Mouse (Mus musculus): ENCODE results near the gene Stra8. TPM values are rescaled to one million over a fixed set of nuclear protein-coding genes. Genes with fewer than 3 reads are reported as not detected.

Stra8 gene
- polyA plus RNA-seq (2012; rRNA removed), result not detected in 2 replicates

DNA sequence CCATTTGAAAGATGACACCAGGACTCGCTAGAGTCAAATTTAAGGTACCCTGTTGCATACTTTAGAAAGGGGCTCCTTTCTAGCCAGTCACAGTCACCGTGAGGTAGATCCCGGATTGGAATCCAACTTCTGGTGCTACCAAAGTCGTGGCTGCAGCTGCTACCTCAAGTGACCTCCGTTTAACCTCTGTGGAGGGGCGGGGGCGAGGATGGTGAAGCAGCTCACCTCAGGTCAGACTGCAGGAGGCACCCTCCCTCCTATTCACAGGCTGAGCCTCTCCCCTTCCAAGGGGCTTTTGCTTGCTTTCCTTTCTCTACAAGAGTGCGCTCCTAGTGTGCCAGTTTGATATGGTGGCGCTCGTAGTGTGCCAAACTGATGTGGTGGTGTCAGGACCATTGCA, at the start of gene Stra8:
Gene Stra8 (plus strand): TSS at position 208 of the 400 bp plus-strand sequence.
- Histone ChIP-seq H3K27ac (ENCODE audit: insufficient read depth, low read length) (no peak within 1 kb of the TSS), H3K27me3 (ENCODE audit: control insufficient read depth, insufficient read depth, low read length) (no peaks in the 10 kb centered on the region), H3K4me1 (ENCODE audit: control insufficient read depth, insufficient read depth, low read length) (no peaks in the 10 kb centered on the region), H3K4me3 (replicated peaks; ENCODE audit: insufficient read depth, low read depth, low read length) (no peak within 1 kb of the TSS)
- TF ChIP-seq POLR2A (IDR thresholded peaks at IDR 0.05; ENCODE audit: borderline replicate concordance, insufficient read depth, low read length) (no peak), CTCF (IDR thresholded peaks at IDR 0.05; ENCODE audit: borderline replicate concordance, insufficient read depth, low read depth, low read length) (no peak)
- 63% methylated on average over 10 of the region's 10 CpGs for WGBS
- DNase-seq, result no peak

GRCm38 (mm10) chr6:34870724-34871123, 49.2 kb upstream of the Stra8 start:
- no peak for DNase-seq
- Histone ChIP-seq H3K27ac (ENCODE audit: insufficient read depth, low read length) (no peak overlapping the region), H3K4me3 (replicated peaks; ENCODE audit: insufficient read depth, low read depth, low read length) (no peak overlapping the region), H3K4me1 (ENCODE audit: control insufficient read depth, insufficient read depth, low read length) (no peaks in the 10 kb centered on the region), H3K27me3 (ENCODE audit: control insufficient read depth, insufficient read depth, low read length) (no peaks in the 10 kb centered on the region)
- TF ChIP-seq CTCF (IDR thresholded peaks at IDR 0.05; ENCODE audit: borderline replicate concordance, insufficient read depth, low read depth, low read length) (no peak), POLR2A (IDR thresholded peaks at IDR 0.05; ENCODE audit: borderline replicate concordance, insufficient read depth, low read length) (no peak)
- 70% methylated on average over 5 of the region's 5 CpGs for WGBS

GRCm38 (mm10) chr6:34871929-34872328, 48.0 kb upstream of the Stra8 start:
- DNase-seq, result no peak
- Histone ChIP-seq H3K4me1 (ENCODE audit: control insufficient read depth, insufficient read depth, low read length) (no peaks in the 10 kb centered on the region), H3K27ac (ENCODE audit: insufficient read depth, low read length) (no peak overlapping the region), H3K27me3 (ENCODE audit: control insufficient read depth, insufficient read depth, low read length) (no peaks in the 10 kb centered on the region), H3K4me3 (replicated peaks; ENCODE audit: insufficient read depth, low read depth, low read length) (no peak overlapping the region)
- TF ChIP-seq CTCF (IDR thresholded peaks at IDR 0.05; ENCODE audit: borderline replicate concordance, insufficient read depth, low read depth, low read length), result no peak
- TF ChIP-seq POLR2A (IDR thresholded peaks at IDR 0.05; ENCODE audit: borderline replicate concordance, insufficient read depth, low read length), result no peak
- WGBS, result 86% methylated on average over 7 of the region's 7 CpGs

- WGBS, result 72% methylated on average over 10 of the region's 10 CpGs
- no peak overlapping the region for H3K4me3 ChIP-seq (replicated peaks; ENCODE audit: insufficient read depth, low read depth, low read length)
- H3K27me3 ChIP-seq (ENCODE audit: control insufficient read depth, insufficient read depth, low read length), result no peaks in the 10 kb centered on the region
- DNase-seq, result no peak
- no peak for TF ChIP-seq POLR2A (IDR thresholded peaks at IDR 0.05; ENCODE audit: borderline replicate concordance, insufficient read depth, low read length)
- no peak for TF ChIP-seq CTCF (IDR thresholded peaks at IDR 0.05; ENCODE audit: borderline replicate concordance, insufficient read depth, low read depth, low read length)
- H3K4me1 ChIP-seq (ENCODE audit: control insufficient read depth, insufficient read depth, low read length), result no peaks in the 10 kb centered on the region
- H3K27ac ChIP-seq (ENCODE audit: insufficient read depth, low read length), result no peak overlapping the region
Observed at GRCm38 (mm10) chr6:34872871-34873270, 47.1 kb upstream of the Stra8 start.

- no peaks in the 10 kb centered on the region for H3K27me3 ChIP-seq (ENCODE audit: control insufficient read depth, insufficient read depth, low read length)
- peak overlapping the region; percentile 40 for H3K27ac ChIP-seq (ENCODE audit: insufficient read depth, low read length)
- WGBS, result 72% methylated on average over 21 of the region's 21 CpGs
- no peak overlapping the region for H3K4me3 ChIP-seq (replicated peaks; ENCODE audit: insufficient read depth, low read depth, low read length)
- no peak for DNase-seq
- H3K4me1 ChIP-seq (ENCODE audit: control insufficient read depth, insufficient read depth, low read length), result no peaks in the 10 kb centered on the region
- TF ChIP-seq CTCF (IDR thresholded peaks at IDR 0.05; ENCODE audit: borderline replicate concordance, insufficient read depth, low read depth, low read length) (no peak), POLR2A (IDR thresholded peaks at IDR 0.05; ENCODE audit: borderline replicate concordance, insufficient read depth, low read length) (no peak)
Observed at GRCm38 (mm10) chr6:34874101-34874921, 45.7 kb upstream of the Stra8 start.

- TF ChIP-seq CTCF (IDR thresholded peaks at IDR 0.05; ENCODE audit: borderline replicate concordance, insufficient read depth, low read depth, low read length), result no peak
- TF ChIP-seq POLR2A (IDR thresholded peaks at IDR 0.05; ENCODE audit: borderline replicate concordance, insufficient read depth, low read length), result no peak
- 87% methylated on average over 15 of the region's 15 CpGs for WGBS
- H3K27ac ChIP-seq (ENCODE audit: insufficient read depth, low read length), result 0 out of 2 replicates have a peak overlapping the region, but pooled peaks have one; percentile 40
- H3K27me3 ChIP-seq (ENCODE audit: control insufficient read depth, insufficient read depth, low read length), result no peaks in the 10 kb centered on the region
- no peak overlapping the region for H3K4me3 ChIP-seq (replicated peaks; ENCODE audit: insufficient read depth, low read depth, low read length)
- no peaks in the 10 kb centered on the region for H3K4me1 ChIP-seq (ENCODE audit: control insufficient read depth, insufficient read depth, low read length)
- DNase-seq, result no peak
Observed at GRCm38 (mm10) chr6:34875268-34875761, 44.6 kb upstream of the Stra8 start.

GRCm38 (mm10) chr6:34875966-34876834, 43.8 kb upstream of the Stra8 start:
- no peaks in the 10 kb centered on the region for H3K4me1 ChIP-seq (ENCODE audit: control insufficient read depth, insufficient read depth, low read length)

More at GRCm38 (mm10) chr6:34875966-34876834, 43.8 kb upstream of the Stra8 start:
- Histone ChIP-seq H3K27me3 (ENCODE audit: control insufficient read depth, insufficient read depth, low read length) (no peaks in the 10 kb centered on the region), H3K4me3 (replicated peaks; ENCODE audit: insufficient read depth, low read depth, low read length) (no peak overlapping the region), H3K27ac (ENCODE audit: insufficient read depth, low read length) (no peak overlapping the region)
- 73% methylated on average over 12 of the region's 12 CpGs for WGBS
- TF ChIP-seq CTCF (IDR thresholded peaks at IDR 0.05; ENCODE audit: borderline replicate concordance, insufficient read depth, low read depth, low read length) (no peak), POLR2A (IDR thresholded peaks at IDR 0.05; ENCODE audit: borderline replicate concordance, insufficient read depth, low read length) (no peak)
- peak in 1 of 2 experiments; percentile 7 for DNase-seq
